Mouse (Mus musculus) kidney, postnatal 0 days (tissue): ENCODE measurements around the gene Atp6v1fnb. TPM values are rescaled to one million over a fixed set of nuclear protein-coding genes. Genes with fewer than 3 reads are reported as not detected.
A peak's percentile ranks its signal among the peaks of the same experiment; 100 is the strongest.

Experiments
- ATAC-seq: fragments of 200-750 bp; cut with Nextera tagmentation; replicated peaks from 2 replicates; pipeline ENCODE4 v1.8.0; 2017; ENCODE audit warnings: low read depth, moderate number of reproducible peaks, moderate TSS enrichment, moderate library complexity; ENCODE audit not compliant: low FRiP score
- DNase-seq: peaks from one replicate; pipeline ENCODE4 v3.0.0-alpha.2; 2016; ENCODE audit warnings: low spot score
- H3K27ac ChIP-seq: fragments of 300-500 bp; sonication (generic); 2 replicates; pipeline ENCODE4 v1.5.1; 2014; ENCODE audit warnings: mild to moderate bottlenecking
- H3K27me3 ChIP-seq: fragments of 300-500 bp; sonication (generic); 2 replicates; pipeline ENCODE4 v1.6.1; 2014; ENCODE audit warnings: low read length, mixed read lengths; ENCODE audit not compliant: insufficient read depth
- H3K36me3 ChIP-seq: fragments of 300-500 bp; sonication (generic); 2 replicates; pipeline ENCODE4 v1.6.1; 2014; ENCODE audit warnings: low read length, mixed read lengths; ENCODE audit not compliant: insufficient read depth
- H3K4me1 ChIP-seq: fragments of 300-500 bp; sonication (generic); replicated peaks from 2 replicates; pipeline ENCODE4 v1.6.1; 2014; ENCODE audit warnings: antibody characterized with exemption, low read length, mixed read lengths; ENCODE audit not compliant: insufficient read depth
- H3K4me2 ChIP-seq: fragments of 300-500 bp; sonication (generic); 2 replicates; pipeline ENCODE4 v1.6.1; 2014; ENCODE audit warnings: mild to moderate bottlenecking, low read length, moderate library complexity, mixed read lengths
- H3K4me3 ChIP-seq: fragments of 300-500 bp; sonication (generic); replicated peaks from 2 replicates; pipeline ENCODE4 v1.5.1; 2014; ENCODE audit warnings: low read depth, low read length
- H3K9ac ChIP-seq: fragments of 300-500 bp; sonication (generic); 2 replicates; pipeline ENCODE4 v1.6.1; 2014; ENCODE audit warnings: low read depth, low read length
- H3K9me3 ChIP-seq: fragments of 300-500 bp; sonication (generic); replicated peaks from 2 replicates; pipeline ENCODE4 v1.6.1; 2016; ENCODE audit warnings: low read length, inconsistent platforms, mixed read lengths
- CTCF ChIP-seq: IDR thresholded peaks from 2 replicates; pipeline ENCODE4 v1.5.1; 2016; ENCODE audit warnings: antibody characterized with exemption, low read depth, mild to moderate bottlenecking, moderate library complexity
- WGBS: fragments of 180-500 bp; shearing (Covaris S2); extraction: QIAGEN DNeasy Blood & Tissue Kit; methylation state at CpG from one replicate; pipeline ENCODE4 v1.1.7; 2014; 5-methylcytosine and 5-hydroxymethylcytosine counted together
- polyA plus RNA-seq: library from polyadenylated mRNA; unstranded; fragments of >200 nt; fragmentation: Nextera tagmentation; extraction: Ambion mirVana; gene quantifications from 2 replicates; pipeline ENCODE4 v1.2.1, GENCODE M21; 2015

Atp6v1fnb gene
- polyA plus RNA-seq, 1 experiment from 2014 or later = not detected

DNA sequence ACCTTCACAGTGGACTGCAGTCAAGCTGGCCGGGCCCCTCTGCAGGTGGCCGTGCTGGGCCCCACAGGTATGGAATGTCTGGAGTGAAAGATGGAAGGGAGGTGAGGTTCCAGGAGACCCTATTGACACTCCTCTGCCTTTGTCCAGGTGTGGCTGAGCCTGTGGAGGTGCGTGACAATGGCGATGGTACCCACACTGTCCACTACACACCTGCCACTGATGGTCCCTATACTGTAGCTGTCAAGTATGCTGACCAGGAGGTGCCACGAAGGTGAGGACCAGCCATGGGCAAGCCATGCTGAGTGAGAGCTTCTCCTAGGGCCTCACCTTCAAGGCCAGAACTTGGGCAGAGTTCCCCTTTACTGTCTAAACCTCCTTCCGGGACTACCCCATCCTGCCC, 20.6 kb upstream of the Atp6v1fnb start:
- 87% methylated on average over 6 of the region's 6 CpGs for WGBS
- DNase-seq (no peak), ATAC-seq (no peak)
- H3K9ac ChIP-seq = no peak overlapping the region
- H3K9me3 ChIP-seq = no peaks in the 10 kb centered on the region
- no peak overlapping the region for H3K27ac ChIP-seq
- H3K36me3 ChIP-seq = 0 out of 2 replicates have a peak, but pooled peaks cover 2% of the 10 kb centered on the region
- H3K27me3 ChIP-seq = no peaks in the 10 kb centered on the region
- no peak overlapping the region for H3K4me2 ChIP-seq
- no peaks in the 10 kb centered on the region for H3K4me1 ChIP-seq
- no peak for TF ChIP-seq CTCF
- H3K4me3 ChIP-seq = no peak overlapping the region

DNA sequence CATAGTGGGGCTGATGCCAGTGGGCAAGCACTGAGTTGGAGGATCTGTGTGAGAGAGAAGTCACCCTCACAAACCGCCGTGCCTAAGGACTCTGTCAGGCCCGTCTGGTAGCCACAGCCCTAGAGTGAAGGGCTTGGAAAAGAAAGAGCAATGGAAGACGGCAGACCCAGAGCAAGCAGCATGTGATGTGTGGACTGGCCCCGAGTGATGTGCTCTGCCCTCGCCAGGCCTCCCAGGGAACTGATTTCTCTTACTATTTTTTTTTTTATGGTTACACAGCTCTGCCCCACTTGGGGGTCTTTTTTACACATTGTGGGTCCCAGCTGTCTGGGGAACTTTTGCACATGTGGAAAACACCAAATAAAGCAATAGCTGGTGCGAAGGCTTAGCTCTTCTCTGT, 9.7 kb upstream of the Atp6v1fnb start:
- Histone ChIP-seq H3K9me3 (no peaks in the 10 kb centered on the region), H3K27ac (no peak overlapping the region), H3K4me2 (no peak overlapping the region), H3K4me1 (no peaks in the 10 kb centered on the region), H3K36me3 (peaks cover 8% of the 10 kb centered on the region; the same call in 1 of the 2 replicates), H3K4me3 (no peak overlapping the region), H3K27me3 (no peaks in the 10 kb centered on the region), H3K9ac (no peak overlapping the region)
- ATAC-seq (no peak), DNase-seq (no peak)
- TF ChIP-seq CTCF = no peak
- 55% methylated on average over 7 of the region's 7 CpGs for WGBS

DNA sequence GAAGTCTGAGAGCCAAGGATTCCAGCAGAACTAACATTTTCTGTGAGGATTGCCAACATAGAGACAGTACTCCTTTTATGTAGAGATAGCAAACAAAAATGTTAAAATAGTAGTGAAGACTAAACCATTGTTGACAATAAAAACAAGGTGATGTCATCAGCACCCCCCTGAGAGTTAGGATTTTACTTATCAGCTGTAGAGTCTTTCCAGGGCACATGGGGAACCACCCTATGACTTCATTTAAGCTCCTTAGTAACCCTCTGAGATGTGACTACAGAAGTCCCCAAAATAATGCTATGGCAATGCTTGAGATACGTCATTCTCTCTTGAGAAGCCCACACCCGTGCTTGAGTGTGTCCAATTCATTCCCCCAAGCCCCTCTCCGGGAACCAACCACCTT, 7.8 kb upstream of the Atp6v1fnb start:
- WGBS = 78% methylated on average over 3 of the region's 3 CpGs
- Histone ChIP-seq H3K4me3 (no peak overlapping the region), H3K4me1 (no peaks in the 10 kb centered on the region), H3K9me3 (no peaks in the 10 kb centered on the region), H3K27ac (no peak overlapping the region), H3K27me3 (no peaks in the 10 kb centered on the region), H3K4me2 (no peak overlapping the region), H3K9ac (no peak overlapping the region), H3K36me3 (no peaks in the 10 kb centered on the region)
- TF ChIP-seq CTCF = no peak
- DNase-seq (no peak), ATAC-seq (no peak)

DNA sequence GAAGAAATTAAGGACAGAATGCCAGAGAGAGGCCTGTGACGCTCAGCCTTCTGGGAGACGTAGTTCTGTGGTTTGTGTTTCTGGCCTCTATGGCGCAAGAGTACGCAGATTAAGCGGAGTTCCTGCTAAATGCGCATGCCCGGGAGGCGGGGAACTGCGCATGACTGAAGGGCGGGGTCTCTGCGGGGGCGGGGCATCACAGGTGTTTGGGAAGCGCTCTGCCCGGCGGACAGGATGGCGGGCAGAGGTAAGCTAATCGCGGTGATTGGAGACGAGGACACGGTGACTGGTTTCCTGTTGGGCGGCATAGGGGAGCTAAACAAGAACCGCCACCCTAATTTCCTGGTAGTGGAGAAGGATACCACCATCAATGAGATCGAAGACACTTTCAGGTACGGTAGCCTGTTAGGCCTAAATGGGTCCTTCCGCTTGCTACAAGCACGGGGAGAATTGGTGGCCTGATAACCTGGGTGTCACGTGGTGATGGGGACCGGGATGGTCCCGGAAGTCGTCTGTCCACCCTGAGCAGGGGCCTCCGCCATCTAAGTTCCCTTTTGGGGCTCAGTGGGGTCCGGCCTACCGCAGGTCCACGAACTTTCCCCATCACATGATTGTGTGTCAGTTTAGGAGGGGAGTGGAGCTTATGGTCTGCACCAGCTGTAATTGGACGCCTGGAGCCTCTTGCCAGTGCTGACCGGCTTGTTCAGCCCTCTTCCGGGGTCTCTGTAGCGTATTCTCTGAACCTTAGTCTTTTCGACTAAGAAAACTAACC, 3.5 kb upstream of the Atp6v1fnb start, which contains the start of gene Atp6v1f:
Atp6v1f (plus strand) TSS at position 136 of the 772 bp plus-strand sequence.
- Histone ChIP-seq H3K4me1 (no peaks in the 10 kb centered on the region), H3K9ac (peak within 1 kb of the TSS; percentile 50), H3K4me2 (peak within 1 kb of the TSS; percentile 68), H3K9me3 (no peaks in the 10 kb centered on the region), H3K27ac (peak within 1 kb of the TSS; percentile 85), H3K27me3 (no peaks in the 10 kb centered on the region), H3K36me3 (peaks cover 11% of the 10 kb centered on the region; the same call in 1 of the 2 replicates), H3K4me3 (peak within 1 kb of the TSS; percentile 64)
- ATAC-seq (peak; percentile 93), DNase-seq (peak; percentile 98)
- TF ChIP-seq CTCF = 0 out of 2 replicates have a peak, but pooled peaks have one; percentile 4
- WGBS = under 1% methylated on average over 39 of the region's 39 CpGs

DNA sequence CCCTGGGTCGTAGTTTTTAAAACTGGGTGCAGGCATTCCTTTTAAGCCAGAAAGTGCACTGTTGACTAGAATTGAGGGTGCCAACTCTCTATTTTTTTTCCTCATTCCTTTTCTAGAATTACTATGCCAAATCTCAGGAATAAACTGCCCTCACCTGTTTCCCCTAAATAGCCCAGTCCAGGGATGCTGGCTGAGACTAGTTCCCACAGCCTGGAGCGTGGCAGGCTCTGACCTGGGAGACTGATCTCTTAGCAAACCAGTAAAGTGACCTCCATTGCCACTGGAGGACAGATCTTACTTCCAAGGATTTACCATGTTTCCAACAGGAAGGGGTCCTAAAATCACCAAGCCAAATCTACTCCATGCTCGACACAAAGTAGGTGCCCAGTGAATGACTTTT, 2.4 kb upstream of the Atp6v1fnb start:
- ATAC-seq = no peak
- Histone ChIP-seq H3K27ac (peak overlapping the region; percentile 85), H3K4me3 (peak overlapping the region; percentile 64), H3K36me3 (peaks cover 11% of the 10 kb centered on the region; the same call in 1 of the 2 replicates), H3K9ac (peak overlapping the region; percentile 50; the same call in 1 of the 2 replicates), H3K4me2 (peak overlapping the region; percentile 68), H3K9me3 (no peaks in the 10 kb centered on the region), H3K27me3 (no peaks in the 10 kb centered on the region), H3K4me1 (no peaks in the 10 kb centered on the region)
- WGBS = 75% methylated on average over 3 of the region's 3 CpGs
- DNase-seq = no peak
- TF ChIP-seq CTCF = no peak

DNA sequence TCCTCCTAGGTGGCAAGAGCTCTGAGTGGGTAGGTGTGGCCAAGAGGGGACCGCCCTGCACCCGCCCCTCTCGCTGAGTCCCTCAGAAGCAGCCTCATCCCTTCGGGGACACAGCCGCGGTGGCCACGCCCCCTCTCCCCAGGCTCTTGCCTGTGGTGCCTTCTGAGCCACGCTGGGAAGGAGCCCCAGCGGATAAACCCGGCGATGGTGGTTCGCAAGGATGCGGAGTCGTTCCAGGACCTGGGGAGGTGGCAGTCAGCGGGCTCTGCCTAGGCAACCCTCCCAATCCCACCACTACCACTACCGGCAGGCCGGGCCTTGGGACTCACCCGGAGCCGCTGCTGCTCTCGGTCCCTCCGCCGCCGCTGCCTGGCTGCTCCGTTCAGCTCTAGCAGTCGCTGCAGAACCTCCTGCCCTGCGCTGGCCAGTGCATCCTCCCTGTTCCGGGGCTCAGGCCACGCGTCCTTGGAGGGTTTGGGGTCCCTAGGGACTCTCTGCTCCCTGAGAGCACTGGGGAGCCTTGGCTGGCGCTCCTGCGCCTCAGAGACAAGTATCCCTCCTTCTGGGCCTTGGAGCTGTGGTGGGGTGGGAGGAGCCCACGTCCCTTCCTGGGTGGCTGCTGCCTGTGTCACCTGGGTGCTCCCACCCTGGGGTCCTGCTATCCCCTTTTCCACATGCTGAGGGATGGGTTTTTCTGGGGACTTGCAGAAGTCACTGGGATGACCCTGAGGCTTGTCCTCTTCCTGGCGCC, 2.9 kb downstream of the Atp6v1fnb start:
- DNase-seq = peak; percentile 95
- TF ChIP-seq CTCF = 0 out of 2 replicates have a peak, but pooled peaks have one; percentile 3
- Histone ChIP-seq H3K4me2 (peak overlapping the region; percentile 68), H3K27ac (0 out of 2 replicates have a peak overlapping the region, but pooled peaks have one; percentile 47), H3K4me1 (peaks cover 8% of the 10 kb centered on the region), H3K36me3 (peaks cover 11% of the 10 kb centered on the region; the same call in 1 of the 2 replicates), H3K9me3 (no peaks in the 10 kb centered on the region), H3K27me3 (no peaks in the 10 kb centered on the region), H3K4me3 (peak overlapping the region; percentile 42), H3K9ac (peak overlapping the region; percentile 60)
- 5% methylated on average over 33 of the region's 33 CpGs for WGBS
- ATAC-seq = peak; percentile 93
